Mouse (Mus musculus) heart, adult 18-20 months (tissue): ENCODE results near the gene Mcoln1. TPM values are rescaled to one million over a fixed set of nuclear protein-coding genes. Genes with fewer than 3 reads are reported as not detected.

Experiments
- total RNA-seq, 2 experiments: library from RNA; stranded (reverse); gene quantifications; 2 replicates each; pipeline ENCODE4 v1.2.3; 2021

The Mcoln1 gene
- total RNA-seq, 2 experiments from 2014 or later: 17.8 to 21.0 TPM

Other genes starting within 250 kb of the Mcoln1 start
- gene Insr, start 220.8 kb upstream of the Mcoln1 start, total RNA-seq: 100 to 1,000 TPM; 127 to 137 TPM
- 1 to 10 TPM in 1 of 2 experiments, under 1 TPM in 1; 0.30 to 2.9 TPM for gene A430078G23Rik, start 147.0 kb upstream of the Mcoln1 start, total RNA-seq
- 10 to 100 TPM; 17.5 to 20.4 TPM for gene Arhgef18, start 107.5 kb upstream of the Mcoln1 start, total RNA-seq
- 1 to 10 TPM; 3.6 to 4.2 TPM for gene Pex11g, start 32.8 kb upstream of the Mcoln1 start, total RNA-seq
- not detected for gene Tex45, start 29.6 kb upstream of the Mcoln1 start, total RNA-seq
- 10 to 100 TPM; 29.4 to 30.5 TPM for gene Zfp358, start 7.3 kb upstream of the Mcoln1 start, total RNA-seq
- 10 to 100 TPM in 1 of 2 experiments, 1 to 10 TPM in 1; 8.1 to 10.2 TPM for gene Pnpla6, start 14.9 kb downstream of the Mcoln1 start, total RNA-seq
- under 1 TPM; 0.22 to 0.49 TPM for gene C330021F23Rik, start 67.5 kb downstream of the Mcoln1 start, total RNA-seq
- 1 to 10 TPM; 1.2 to 1.6 TPM for gene Camsap3, start 86.8 kb downstream of the Mcoln1 start, total RNA-seq
- 10 to 100 TPM; 14.0 to 20.3 TPM for gene Xab2, start 120.9 kb downstream of the Mcoln1 start, total RNA-seq
- 10 to 100 TPM; 75.5 to 95.8 TPM for gene Pet100, start 121.1 kb downstream of the Mcoln1 start, total RNA-seq
- gene Pcp2, start 125.1 kb downstream of the Mcoln1 start, total RNA-seq: not detected
- 1 to 10 TPM; 4.3 to 9.3 TPM for gene Stxbp2, start 130.5 kb downstream of the Mcoln1 start, total RNA-seq
- gene Retn, start 155.3 kb downstream of the Mcoln1 start, total RNA-seq: 10 to 100 TPM in 1 of 2 experiments, 1 to 10 TPM in 1; 5.1 to 17.7 TPM
- gene Mcemp1, start 165.3 kb downstream of the Mcoln1 start, total RNA-seq: under 1 TPM; 0.30 to 0.49 TPM
- gene Fcor, start 171.9 kb downstream of the Mcoln1 start, total RNA-seq: 1 to 10 TPM in 1 of 2 experiments, under 1 TPM in 1; 0.82 to 7.1 TPM
- gene Trappc5, start 175.8 kb downstream of the Mcoln1 start, total RNA-seq: 10 to 100 TPM; 20.0 to 21.2 TPM
- 1 to 10 TPM in 1 of 2 experiments, not detected in 1; 3.4 TPM for gene Fcer2a, start 193.7 kb downstream of the Mcoln1 start, total RNA-seq
- gene Clec4g, start 220.2 kb downstream of the Mcoln1 start, total RNA-seq: 1 to 10 TPM in 1 of 2 experiments, under 1 TPM in 1; 0.47 to 1.0 TPM
- gene Cd209a, start 248.5 kb downstream of the Mcoln1 start, total RNA-seq: under 1 TPM; 0.82 to 0.87 TPM